Mouse (Mus musculus) olfactory bulb, adult 2 months (tissue): ENCODE data around the gene Lemd2.

ENCODE experiments used
- CTCF ChIP-seq: fragments of 200-500 bp; IDR thresholded peaks from 2 replicates; pipeline ENCODE4 v1.5.1; 2012; ENCODE audit warnings: low read depth, mild to moderate bottlenecking, low read length, moderate library complexity; ENCODE audit not compliant: insufficient read depth
- POLR2A ChIP-seq: fragments of 200-500 bp; IDR thresholded peaks from 2 replicates; pipeline ENCODE4 v1.6.1; 2012; ENCODE audit warnings: mild to moderate bottlenecking, low read depth, low read length, moderate library complexity; ENCODE audit not compliant: insufficient read depth

DNA sequence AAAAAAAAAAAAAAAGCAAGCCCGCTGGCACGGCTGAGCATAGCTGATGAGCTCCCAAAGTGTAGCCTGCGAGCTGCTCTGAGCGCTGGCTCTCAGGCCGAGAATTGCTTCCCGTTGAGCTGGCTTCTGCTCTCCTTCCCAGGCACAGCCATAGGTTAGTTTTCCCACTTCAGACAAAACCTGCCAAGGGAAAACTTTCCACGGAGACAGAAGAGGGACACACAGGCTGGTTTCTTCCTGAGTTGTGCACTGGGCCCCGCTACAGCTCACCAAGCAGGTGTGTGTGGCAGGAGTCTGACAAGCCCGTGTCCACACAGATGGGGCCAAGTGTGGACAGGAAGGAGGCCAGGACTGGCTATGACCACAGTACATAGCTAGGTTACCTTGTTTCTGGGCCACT, 15.4 kb downstream of the Lemd2 start:
- TF ChIP-seq POLR2A (no peak), CTCF (no peak)
